Mouse (Mus musculus) layer of hippocampus, adult 8-10 months (tissue): Measurements from ENCODE around the gene Tes. TPM values are rescaled to one million over a fixed set of nuclear protein-coding genes. Genes with fewer than 3 reads are reported as not detected.
"Not testable (repeated sequence)": the region's sequence is repeated elsewhere in the genome, so short reads cannot be mapped to it uniquely, and the experiment has no call there.

ENCODE experiments used
- DNase-seq, 2 experiments: peaks; one replicate each; pipeline ENCODE4 v3.0.0; 2022; ENCODE audit warnings: low spot score in 2 of 2
- total RNA-seq, 4 experiments: library from RNA; stranded (reverse); gene quantifications; 2 replicates each; pipeline ENCODE4 v1.2.4; 2022

Tes gene
- 1 to 10 TPM; 2.1 to 2.7 (median 2.4) TPM for total RNA-seq

GRCm38 (mm10) chr6:17064936-17065790, at the start of gene Tes:
Gene Tes, plus strand, starts transcription at chr6:17065149.
- DNase-seq: peak in 1 of 2 experiments; percentile 11

GRCm38 (mm10) chr6:17025886-17026285, 39.1 kb upstream of the Tes start:
- no peak for DNase-seq

GRCm38 (mm10) chr6:17027572-17027971, 37.4 kb upstream of the Tes start:
- no peak for DNase-seq

GRCm38 (mm10) chr6:17028809-17029208, 36.1 kb upstream of the Tes start:
- DNase-seq: no peak

- no peak for DNase-seq
Observed at GRCm38 (mm10) chr6:17032231-17032728, 32.7 kb upstream of the Tes start.

- DNase-seq: no peak
Observed at GRCm38 (mm10) chr6:17034095-17034494, 30.9 kb upstream of the Tes start.

- no peak for DNase-seq
Observed at GRCm38 (mm10) chr6:17035228-17035627, 29.7 kb upstream of the Tes start.

- DNase-seq: no peak
Observed at GRCm38 (mm10) chr6:17051432-17052025, 13.4 kb upstream of the Tes start.

- no peak for DNase-seq
Observed at GRCm38 (mm10) chr6:17053028-17053660, 11.8 kb upstream of the Tes start.

GRCm38 (mm10) chr6:17054781-17055180, 10.2 kb upstream of the Tes start:
- no peak for DNase-seq

GRCm38 (mm10) chr6:17055659-17056058, 9.3 kb upstream of the Tes start:
- DNase-seq: no peak

GRCm38 (mm10) chr6:17059501-17059900, 5.4 kb upstream of the Tes start:
- DNase-seq: no peak

- DNase-seq: no peak
Observed at GRCm38 (mm10) chr6:17060154-17060553, 4.8 kb upstream of the Tes start.

GRCm38 (mm10) chr6:17061826-17062225, 3.1 kb upstream of the Tes start:
- not testable (repeated sequence) for DNase-seq

- DNase-seq: no peak
Observed at GRCm38 (mm10) chr6:17062366-17062765, 2.6 kb upstream of the Tes start.

GRCm38 (mm10) chr6:17065791-17066169, 831 bp downstream of the Tes start:
- no peak for DNase-seq

GRCm38 (mm10) chr6:17066211-17066940, 1.4 kb downstream of the Tes start:
- no peak for DNase-seq

- DNase-seq: no peak
Observed at GRCm38 (mm10) chr6:17071899-17072298, 7.0 kb downstream of the Tes start.

GRCm38 (mm10) chr6:17072338-17072737, 7.4 kb downstream of the Tes start:
- DNase-seq: no peak

GRCm38 (mm10) chr6:17072763-17073484, 8.0 kb downstream of the Tes start:
- DNase-seq: no peak

GRCm38 (mm10) chr6:17077270-17077669, 12.3 kb downstream of the Tes start:
- no peak for DNase-seq
